Comparison of ENCODE assay signal across 9 mouse cellular contexts in the genomic region with DNA sequence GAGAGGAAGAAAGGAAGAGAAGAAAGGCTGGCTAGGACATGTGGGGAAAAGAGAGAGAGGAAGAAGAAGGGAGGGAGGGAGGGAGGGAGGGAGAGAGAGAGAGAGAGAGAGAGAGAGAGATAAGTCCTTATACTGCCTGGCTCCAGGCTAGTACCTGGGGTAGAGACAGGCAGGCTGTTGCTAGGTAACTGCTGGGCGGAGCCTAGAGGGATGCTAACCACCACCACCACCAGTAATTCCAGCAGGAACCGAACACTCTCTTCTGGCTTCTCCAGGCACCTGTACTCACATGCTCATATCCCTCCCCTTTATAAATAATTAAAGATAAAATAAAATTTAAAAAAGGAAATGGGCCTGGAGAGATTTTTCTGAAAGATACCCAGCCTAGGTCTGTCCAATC. TPM values are rescaled to one million over a fixed set of nuclear protein-coding genes. Genes with fewer than 3 reads are reported as not detected.
DNase-seq lines count a peak whose midpoint lies in the region; ATAC-seq and TF ChIP-seq lines count a peak whose summit lies in the region.
"Had no signal": no experiment of that assay in that cellular context is flagged by ENCODE, and none has a peak within 500 bp of the region (broad histone marks: within the 10 kb centered on the region; RNA-seq: fewer than 3 reads in every experiment).

No protein-coding gene starts in this region.

- H3K4me3 ChIP-seq in kidney, embryonic 15.5 days (replicated peaks) = no peak overlapping the region
- no peak overlapping the region for H3K4me3 ChIP-seq in kidney, adult 2 months (ENCODE audit: insufficient read depth, low read depth, low read length)
- H3K4me3 ChIP-seq in forebrain, embryonic 15.5 days = peak overlapping the region; percentile 58; the same call in 1 of the 2 replicates
- no peak overlapping the region for H3K4me3 ChIP-seq in midbrain, embryonic 13.5 days (replicated peaks)

- TF ChIP-seq CTCF in kidney, adult 2 months (conservative IDR thresholded peaks at IDR 0.05; ENCODE audit: insufficient read depth, insufficient read length, low read depth, low read length) = no peak
- no peak for TF ChIP-seq CTCF in brain, embryonic 14.5 days (IDR thresholded peaks at IDR 0.05; ENCODE audit: borderline replicate concordance, extremely low read depth, insufficient read depth, insufficient read length)

- H3K4me1 ChIP-seq in kidney, embryonic 15.5 days = peaks cover 50% of the 10 kb centered on the region
- H3K4me1 ChIP-seq in kidney, adult 2 months (ENCODE audit: control insufficient read depth, insufficient read depth, low read length) = peaks cover 4% of the 10 kb centered on the region; the same call in 1 of the 2 replicates
- peaks cover 43% of the 10 kb centered on the region for H3K4me1 ChIP-seq in forebrain, embryonic 15.5 days
- H3K4me1 ChIP-seq in midbrain, embryonic 13.5 days (replicated peaks) = peaks cover 45% of the 10 kb centered on the region

- no peak overlapping the region for H3K4me2 ChIP-seq in kidney, embryonic 15.5 days
- H3K4me2 ChIP-seq in forebrain, embryonic 15.5 days (replicated peaks) = peak overlapping the region; percentile 88
- H3K4me2 ChIP-seq in midbrain, embryonic 13.5 days (replicated peaks) = peak overlapping the region; percentile 90

- WGBS in kidney, embryonic 15.5 days = 26% methylated on average over 2 of the region's 2 CpGs
- WGBS in kidney, adult 2 months = 64% methylated on average over 2 of the region's 2 CpGs
- WGBS in forebrain, embryonic 15.5 days = 10% methylated on average over 2 of the region's 2 CpGs
- 15% methylated on average over 2 of the region's 2 CpGs for WGBS in midbrain, embryonic 13.5 days

- H3K27ac ChIP-seq in kidney, embryonic 15.5 days = peak overlapping the region; percentile 94
- no peak overlapping the region for H3K27ac ChIP-seq in kidney, adult 2 months (ENCODE audit: insufficient read depth, low read depth, low read length)
- peak overlapping the region; percentile 98 for H3K27ac ChIP-seq in forebrain, embryonic 15.5 days (replicated peaks)
- H3K27ac ChIP-seq in midbrain, embryonic 13.5 days = peak overlapping the region; percentile 93

- peaks cover 16% of the 10 kb centered on the region for H3K36me3 ChIP-seq in kidney, embryonic 15.5 days
- peaks cover 2% of the 10 kb centered on the region; the same call in 1 of the 2 replicates for H3K36me3 ChIP-seq in kidney, adult 2 months (ENCODE audit: control insufficient read depth, insufficient read depth, low read length)
- H3K36me3 ChIP-seq in forebrain, embryonic 15.5 days = peaks cover 15% of the 10 kb centered on the region
- peaks cover 18% of the 10 kb centered on the region for H3K36me3 ChIP-seq in midbrain, embryonic 13.5 days

- ATAC-seq in kidney, embryonic 15.5 days (replicated peaks; ENCODE audit: low FRiP score) = no peak
- ATAC-seq in forebrain, embryonic 15.5 days (replicated peaks) = 0 out of 2 replicates have a peak, but pooled peaks have one; percentile 23
- ATAC-seq in midbrain, embryonic 13.5 days = no peak; the same call in 1 of the 2 replicates
- ATAC-seq: Patski had no signal

- H3K9me3 ChIP-seq in kidney, embryonic 15.5 days (replicated peaks) = no peaks in the 10 kb centered on the region
- no peaks in the 10 kb centered on the region for H3K9me3 ChIP-seq in forebrain, embryonic 15.5 days
- H3K9me3 ChIP-seq in midbrain, embryonic 13.5 days = 0 out of 2 replicates have a peak, but pooled peaks cover 3% of the 10 kb centered on the region

- no peak for TF ChIP-seq POLR2A in kidney, adult 2 months (IDR thresholded peaks at IDR 0.05; ENCODE audit: low read depth, low read length)
- no peak for TF ChIP-seq POLR2A in brain, embryonic 14.5 days (IDR thresholded peaks at IDR 0.05; ENCODE audit: borderline replicate concordance, extremely low read depth, insufficient read depth, insufficient read length, poor library complexity, severe bottlenecking)

- DNase-seq in kidney, adult 2 months = no peak
- DNase-seq in brain, embryonic 14.5 days (ENCODE audit: low read depth) = peak; percentile 85
- DNase-seq in right cerebral cortex, postnatal 36 days (ENCODE audit: low spot score in 2 of 2) = no peak
- no peak for DNase-seq in thymus, adult 18-20 months
- no peak for DNase-seq in yolk sac, embryonic 10.5 days (ENCODE audit: low spot score)

- H3K27me3 ChIP-seq in kidney, embryonic 15.5 days = no peaks in the 10 kb centered on the region
- no peaks in the 10 kb centered on the region for H3K27me3 ChIP-seq in kidney, adult 2 months (replicated peaks; ENCODE audit: control insufficient read depth, insufficient read depth, low read length)
- H3K27me3 ChIP-seq in forebrain, embryonic 15.5 days = no peaks in the 10 kb centered on the region
- H3K27me3 ChIP-seq in midbrain, embryonic 13.5 days = peaks cover 8% of the 10 kb centered on the region
- H3K27me3 ChIP-seq: Patski had no signal

- no peak overlapping the region for H3K9ac ChIP-seq in kidney, embryonic 15.5 days
- H3K9ac ChIP-seq in forebrain, embryonic 15.5 days (replicated peaks) = peak overlapping the region; percentile 65; the same call in 1 of the 2 replicates
- no peak overlapping the region for H3K9ac ChIP-seq in midbrain, embryonic 13.5 days (replicated peaks)

RNA-seq across cellular contexts. Expression of gene Zfp46, which starts 0.7 kb away (rescaled TPM):
- 22.8 TPM in 2 replicates for polyA plus RNA-seq in kidney, embryonic 15.5 days (2015; fragmentation: Nextera tagmentation; extraction: Ambion mirVana)
- polyA plus RNA-seq in kidney, adult 2 months (2012; rRNA removed) = 10.7 and 10.9 TPM in 2 replicates
- polyA plus RNA-seq in brain, embryonic 14.5 days (2012; rRNA removed) = 58.3 and 69.5 TPM in 2 replicates
- polyA plus RNA-seq in forebrain, embryonic 15.5 days (2015; fragmentation: Nextera tagmentation; extraction: Ambion mirVana) = 42.2 and 46.1 TPM in 2 replicates
- 39.5 and 40.7 TPM in 2 replicates for polyA plus RNA-seq in midbrain, embryonic 13.5 days (2015; fragmentation: Nextera tagmentation; extraction: Ambion mirVana)

RNA-seq across cellular contexts. Expression of gene Hnrnpr, which starts 27.0 kb away (rescaled TPM):
- polyA plus RNA-seq in kidney, embryonic 15.5 days (2015; fragmentation: Nextera tagmentation; extraction: Ambion mirVana) = 183 and 188 TPM in 2 replicates
- 9.9 and 14.0 TPM in 2 replicates for polyA plus RNA-seq in kidney, adult 2 months (2012; rRNA removed)
- 138 and 148 TPM in 2 replicates for polyA plus RNA-seq in brain, embryonic 14.5 days (2012; rRNA removed)
- 247 and 258 TPM in 2 replicates for polyA plus RNA-seq in forebrain, embryonic 15.5 days (2015; fragmentation: Nextera tagmentation; extraction: Ambion mirVana)
- 254 and 270 TPM in 2 replicates for polyA plus RNA-seq in midbrain, embryonic 13.5 days (2015; fragmentation: Nextera tagmentation; extraction: Ambion mirVana)

RNA-seq across cellular contexts. Expression of gene Tcea3, which starts 36.3 kb away (rescaled TPM):
- polyA plus RNA-seq in kidney, embryonic 15.5 days (2015; fragmentation: Nextera tagmentation; extraction: Ambion mirVana) = 10.9 and 12.5 TPM in 2 replicates
- polyA plus RNA-seq in kidney, adult 2 months (2012; rRNA removed) = 29.9 and 50.8 TPM in 2 replicates
- polyA plus RNA-seq in brain, embryonic 14.5 days (2012; rRNA removed) = 0.38 and 0.98 TPM in 2 replicates
- 0.57 and 1.0 TPM in 2 replicates for polyA plus RNA-seq in forebrain, embryonic 15.5 days (2015; fragmentation: Nextera tagmentation; extraction: Ambion mirVana)
- 0.87 and 1.1 TPM in 2 replicates for polyA plus RNA-seq in midbrain, embryonic 13.5 days (2015; fragmentation: Nextera tagmentation; extraction: Ambion mirVana)
